Comparison of ENCODE assay signal across 8 mouse cellular contexts in genomic region chr1:155229464-155230411, GRCm38 (mm10). TPM values are rescaled to one million over a fixed set of nuclear protein-coding genes. Genes with fewer than 3 reads are reported as not detected.
A peak's percentile ranks its signal among the peaks of the same experiment; 100 is the strongest.
DNase-seq lines count a peak whose midpoint lies in the region; ATAC-seq lines count a peak whose summit lies in the region.

No protein-coding gene starts in this region.

- ATAC-seq in liver, embryonic 11.5 days (replicated peaks; ENCODE audit: low FRiP score), result no peak
- ATAC-seq in liver, embryonic 12.5 days, result no peak
- no peak for ATAC-seq in heart, embryonic 11.5 days (replicated peaks; ENCODE audit: insufficient number of reproducible peaks, low FRiP score, low TSS enrichment)
- 0 out of 2 replicates have a peak, but pooled peaks have one; percentile 45 for ATAC-seq in limb, embryonic 12.5 days (ENCODE audit: insufficient number of reproducible peaks, insufficient read depth, low FRiP score, low TSS enrichment, low read depth)

- H3K4me3 ChIP-seq in liver, embryonic 11.5 days (ENCODE audit: low read depth, low read length), result no peak overlapping the region
- no peak overlapping the region for H3K4me3 ChIP-seq in liver, embryonic 12.5 days
- H3K4me3 ChIP-seq in heart, embryonic 11.5 days (ENCODE audit: low read depth, low read length), result no peak overlapping the region
- H3K4me3 ChIP-seq in limb, embryonic 12.5 days (replicated peaks), result no peak overlapping the region

- H3K9ac ChIP-seq in liver, embryonic 11.5 days (ENCODE audit: low read depth, low read length), result no peak overlapping the region
- H3K9ac ChIP-seq in liver, embryonic 12.5 days, result no peak overlapping the region
- H3K9ac ChIP-seq in heart, embryonic 11.5 days (ENCODE audit: low read depth, low read length), result peak overlapping the region; percentile 17; the same call in 1 of the 2 replicates
- H3K9ac ChIP-seq in limb, embryonic 12.5 days (replicated peaks), result peak overlapping the region; percentile 1; the same call in 1 of the 2 replicates

- no peaks in the 10 kb centered on the region for H3K9me3 ChIP-seq in liver, embryonic 11.5 days (ENCODE audit: control insufficient read depth, low read length)
- H3K9me3 ChIP-seq in liver, embryonic 12.5 days (replicated peaks), result no peaks in the 10 kb centered on the region
- H3K9me3 ChIP-seq in heart, embryonic 11.5 days (replicated peaks; ENCODE audit: control insufficient read depth, low read length), result no peaks in the 10 kb centered on the region
- no peaks in the 10 kb centered on the region for H3K9me3 ChIP-seq in limb, embryonic 12.5 days

- H3K4me1 ChIP-seq in liver, embryonic 11.5 days (replicated peaks; ENCODE audit: control insufficient read depth, insufficient read depth, low read length), result peaks cover 11% of the 10 kb centered on the region
- peaks cover 14% of the 10 kb centered on the region; the same call in 1 of the 2 replicates for H3K4me1 ChIP-seq in liver, embryonic 12.5 days
- H3K4me1 ChIP-seq in heart, embryonic 11.5 days (ENCODE audit: control insufficient read depth, insufficient read depth, low read length), result peaks cover 37% of the 10 kb centered on the region
- H3K4me1 ChIP-seq in limb, embryonic 12.5 days (replicated peaks), result peaks cover 73% of the 10 kb centered on the region

- peak overlapping the region; percentile 26; the same call in 1 of the 2 replicates for H3K27ac ChIP-seq in liver, embryonic 11.5 days (ENCODE audit: low read depth, low read length)
- no peak overlapping the region for H3K27ac ChIP-seq in liver, embryonic 12.5 days
- peak overlapping the region; percentile 68 for H3K27ac ChIP-seq in heart, embryonic 11.5 days (ENCODE audit: low read depth, low read length)
- peak overlapping the region; percentile 85 for H3K27ac ChIP-seq in limb, embryonic 12.5 days

- H3K27me3 ChIP-seq in liver, embryonic 11.5 days (replicated peaks; ENCODE audit: control insufficient read depth, insufficient read depth, low read length), result no peaks in the 10 kb centered on the region
- H3K27me3 ChIP-seq in liver, embryonic 12.5 days (replicated peaks), result 0 out of 2 replicates have a peak, but pooled peaks cover 3% of the 10 kb centered on the region
- no peaks in the 10 kb centered on the region for H3K27me3 ChIP-seq in heart, embryonic 11.5 days (ENCODE audit: control insufficient read depth, insufficient read depth, low read length)
- no peaks in the 10 kb centered on the region for H3K27me3 ChIP-seq in limb, embryonic 12.5 days

- no peaks in the 10 kb centered on the region for H3K36me3 ChIP-seq in liver, embryonic 11.5 days (ENCODE audit: control insufficient read depth, insufficient read depth, low read length)
- H3K36me3 ChIP-seq in liver, embryonic 12.5 days, result no peaks in the 10 kb centered on the region
- peaks cover 8% of the 10 kb centered on the region for H3K36me3 ChIP-seq in heart, embryonic 11.5 days (ENCODE audit: control insufficient read depth, insufficient read depth, low read length)
- H3K36me3 ChIP-seq in limb, embryonic 12.5 days, result peaks cover 31% of the 10 kb centered on the region

- WGBS in liver, embryonic 11.5 days, result 53% methylated on average over 14 of the region's 14 CpGs
- WGBS in liver, embryonic 12.5 days (ENCODE audit: insufficient replicate concordance), result 50% methylated on average over 14 of the region's 14 CpGs
- 28% methylated on average over 14 of the region's 14 CpGs for WGBS in heart, embryonic 11.5 days (ENCODE audit: insufficient replicate concordance)
- WGBS in limb, embryonic 12.5 days, result 9% methylated on average over 14 of the region's 14 CpGs

- no peak overlapping the region for H3K4me2 ChIP-seq in liver, embryonic 11.5 days
- H3K4me2 ChIP-seq in liver, embryonic 12.5 days, result no peak overlapping the region
- H3K4me2 ChIP-seq in heart, embryonic 11.5 days, result no peak overlapping the region
- peak overlapping the region; percentile 9 for H3K4me2 ChIP-seq in limb, embryonic 12.5 days

- DNase-seq in liver, embryonic 11.5 days (ENCODE audit: low spot score), result no peak
- DNase-seq in embryo, embryonic 9.5 days (ENCODE audit: extremely low spot score), result peak; percentile 60
- DNase-seq in telencephalon, adult 2 months (ENCODE audit: low read depth, low spot score), result peak; percentile 86
- no peak for DNase-seq in natural killer cell, adult 2 months (ENCODE audit: low spot score in 2 of 2)
- DNase-seq in urinary bladder, postnatal 36 days (ENCODE audit: low spot score in 2 of 2), result no peak

RNA-seq across cellular contexts. Expression of gene BC034090, which starts 14.5 kb away (rescaled TPM):
- polyA plus RNA-seq in liver, embryonic 11.5 days (2014; fragmentation: Nextera tagmentation; extraction: Ambion mirVana), result 0.86 and 1.8 TPM in 2 replicates
- polyA plus RNA-seq in liver, embryonic 12.5 days (2016; fragmentation: Nextera tagmentation; extraction: Ambion mirVana), result 0.28 and 0.46 TPM in 2 replicates
- polyA plus RNA-seq in heart, embryonic 11.5 days (2014; fragmentation: Nextera tagmentation; extraction: Ambion mirVana), result 3.9 and 5.4 TPM in 2 replicates
- 8.4 and 8.6 TPM in 2 replicates for polyA plus RNA-seq in limb, embryonic 12.5 days (2016; fragmentation: Nextera tagmentation; extraction: Ambion mirVana)

Comparison
In these comparisons a context has a peak if more than half of its experiments do, and no peak if none do; other contexts are left out.
1. DNase-seq: peak in embryo, embryonic 9.5 days (single experiment) and telencephalon, adult 2 months (single experiment); none in liver, embryonic 11.5 days (single experiment), natural killer cell, adult 2 months (0 of 2) and urinary bladder, postnatal 36 days (0 of 2).
2. H3K9ac ChIP-seq: peak in heart, embryonic 11.5 days (single experiment) and limb, embryonic 12.5 days (single experiment); none in liver, embryonic 11.5 days (single experiment) and liver, embryonic 12.5 days (single experiment).